Mouse (Mus musculus) forebrain, embryonic 11.5 days (tissue): Measurements from ENCODE around the gene Gm49358. TPM values are rescaled to one million over a fixed set of nuclear protein-coding genes. Genes with fewer than 3 reads are reported as not detected.

Experiments
- ATAC-seq: fragments of 200-750 bp; cut with Nextera tagmentation; replicated peaks from 2 replicates; pipeline ENCODE4 v1.8.0; 2017; ENCODE audit warnings: moderate TSS enrichment; ENCODE audit not compliant: low FRiP score
- DNase-seq: peaks from one replicate; pipeline ENCODE4 v3.0.0-alpha.2; 2017; ENCODE audit warnings: low spot score
- H3K27ac ChIP-seq: fragments of 300-500 bp; sonication (generic); 2 replicates; pipeline ENCODE4 v1.5.1; 2014; ENCODE audit warnings: low read depth, low read length
- H3K27me3 ChIP-seq: fragments of 300-500 bp; sonication (generic); 2 replicates; pipeline ENCODE4 v1.6.1; 2014; ENCODE audit warnings: mild to moderate bottlenecking, low read length, mixed read lengths; ENCODE audit not compliant: control insufficient read depth, insufficient read depth
- H3K36me3 ChIP-seq: fragments of 300-500 bp; sonication (generic); 2 replicates; pipeline ENCODE4 v1.6.1; 2014; ENCODE audit warnings: mild to moderate bottlenecking, low read length, moderate library complexity, mixed read lengths; ENCODE audit not compliant: control insufficient read depth, insufficient read depth
- H3K4me1 ChIP-seq: fragments of 300-500 bp; sonication (generic); replicated peaks from 2 replicates; pipeline ENCODE4 v1.6.1; 2014; ENCODE audit warnings: low read length, mixed read lengths; ENCODE audit not compliant: control insufficient read depth, insufficient read depth
- H3K4me2 ChIP-seq: fragments of 300-500 bp; sonication (generic); 2 replicates; pipeline ENCODE4 v1.6.1; 2014; ENCODE audit warnings: low read depth, mild to moderate bottlenecking, low read length, moderate library complexity, mixed read lengths; ENCODE audit not compliant: severe bottlenecking
- H3K4me3 ChIP-seq: fragments of 300-500 bp; sonication (generic); 2 replicates; pipeline ENCODE4 v1.5.1; 2014; ENCODE audit warnings: low read depth, low read length
- H3K9ac ChIP-seq: fragments of 300-500 bp; sonication (generic); 2 replicates; pipeline ENCODE4 v1.6.1; 2014; ENCODE audit warnings: low read length
- H3K9me3 ChIP-seq: fragments of 300-500 bp; sonication (generic); 2 replicates; pipeline ENCODE4 v1.6.1; 2016; ENCODE audit warnings: low read length, mixed read lengths; ENCODE audit not compliant: control insufficient read depth
- WGBS: fragments of 180-500 bp; shearing (Covaris S2); extraction: QIAGEN DNeasy Blood & Tissue Kit; methylation state at CpG from one replicate; pipeline ENCODE4 v1.1.7; 2014; 5-methylcytosine and 5-hydroxymethylcytosine counted together
- polyA plus RNA-seq: library from polyadenylated mRNA; unstranded; fragments of >200 nt; fragmentation: Nextera tagmentation; extraction: Ambion mirVana; gene quantifications from 2 replicates; pipeline ENCODE4 v1.2.1, GENCODE M21; 2014

Gene Gm49358
- polyA plus RNA-seq, 1 experiment from 2014 or later: not detected

DNA sequence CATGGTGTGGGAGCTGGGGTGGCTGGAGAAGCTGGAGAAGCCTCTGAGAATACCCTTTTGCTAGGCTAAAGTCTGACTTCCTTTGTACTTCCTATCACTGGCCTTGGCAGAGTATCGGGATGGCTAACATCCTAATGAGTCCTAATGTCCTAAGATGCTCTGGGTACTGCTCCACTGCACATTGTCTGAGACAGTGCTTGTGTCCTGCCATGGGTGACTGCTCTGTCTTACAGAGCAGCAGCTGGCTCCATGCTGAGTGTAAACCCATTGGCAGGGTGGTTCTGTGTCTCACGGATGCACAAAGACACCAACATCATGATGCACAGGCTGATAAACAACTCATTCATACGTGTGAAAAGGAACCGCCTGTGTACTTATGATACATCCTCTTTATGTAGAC is 85.3 kb downstream of the Gm49358 start:
- no peak overlapping the region for H3K4me3 ChIP-seq
- no peak overlapping the region for H3K9ac ChIP-seq
- no peak for DNase-seq
- H3K4me1 ChIP-seq: no peaks in the 10 kb centered on the region
- no peak overlapping the region for H3K27ac ChIP-seq
- no peak overlapping the region for H3K4me2 ChIP-seq
- H3K9me3 ChIP-seq: no peaks in the 10 kb centered on the region
- no peak for ATAC-seq
- H3K36me3 ChIP-seq: no peaks in the 10 kb centered on the region
- H3K27me3 ChIP-seq: no peaks in the 10 kb centered on the region
- 90% methylated on average over 4 of the region's 4 CpGs for WGBS

DNA sequence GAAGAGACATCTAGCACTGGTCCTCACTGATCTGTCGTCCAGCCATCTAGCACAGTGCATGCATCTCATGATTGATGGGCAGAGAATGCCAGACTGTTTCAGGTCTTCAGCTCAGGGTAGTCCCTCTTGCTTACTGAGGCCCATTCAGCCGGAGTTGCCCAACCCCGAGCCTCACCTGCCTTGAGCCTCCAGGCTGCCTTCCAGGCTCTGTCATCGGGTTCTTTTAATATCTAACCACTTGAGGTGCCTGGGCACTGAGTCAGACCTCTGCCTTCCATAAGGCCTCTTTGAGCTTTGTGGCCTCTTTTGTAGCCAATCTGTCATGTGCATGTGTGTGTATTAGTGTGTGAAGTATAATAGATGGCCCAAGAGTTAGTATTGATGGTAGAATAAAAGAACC is 85.7 kb downstream of the Gm49358 start:
- H3K4me3 ChIP-seq: no peak overlapping the region
- WGBS: 83% methylated on average over 4 of the region's 4 CpGs
- no peak overlapping the region for H3K4me2 ChIP-seq
- H3K36me3 ChIP-seq: no peaks in the 10 kb centered on the region
- H3K27me3 ChIP-seq: no peaks in the 10 kb centered on the region
- no peak overlapping the region for H3K9ac ChIP-seq
- H3K9me3 ChIP-seq: no peaks in the 10 kb centered on the region
- no peak for DNase-seq
- H3K27ac ChIP-seq: no peak overlapping the region
- ATAC-seq: no peak
- no peaks in the 10 kb centered on the region for H3K4me1 ChIP-seq

DNA sequence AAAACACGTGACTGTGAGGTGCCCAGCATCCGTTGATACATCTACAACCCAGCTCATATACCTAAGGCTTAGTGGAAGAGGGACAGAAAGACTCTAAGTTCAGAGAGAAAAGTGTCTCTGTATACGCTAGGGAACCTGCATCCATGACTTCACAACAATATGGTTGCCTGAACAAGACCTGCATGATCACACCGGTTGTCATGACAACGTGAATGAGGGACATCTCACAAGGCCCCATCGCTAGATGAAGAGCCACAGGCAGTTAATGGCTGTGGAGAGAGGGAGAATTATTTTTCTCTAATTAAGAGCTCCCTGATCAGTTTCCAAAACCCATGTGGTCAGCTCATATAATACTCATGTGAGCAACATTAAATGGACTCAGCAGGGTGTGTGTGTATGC is 88.4 kb downstream of the Gm49358 start:
- no peak overlapping the region for H3K4me2 ChIP-seq
- H3K36me3 ChIP-seq: no peaks in the 10 kb centered on the region
- H3K9ac ChIP-seq: no peak overlapping the region
- DNase-seq (no peak), ATAC-seq (no peak)
- 79% methylated on average over 6 of the region's 6 CpGs for WGBS
- H3K4me3 ChIP-seq: no peak overlapping the region
- H3K27ac ChIP-seq: no peak overlapping the region
- H3K9me3 ChIP-seq: no peaks in the 10 kb centered on the region
- H3K27me3 ChIP-seq: no peaks in the 10 kb centered on the region
- no peaks in the 10 kb centered on the region for H3K4me1 ChIP-seq

DNA sequence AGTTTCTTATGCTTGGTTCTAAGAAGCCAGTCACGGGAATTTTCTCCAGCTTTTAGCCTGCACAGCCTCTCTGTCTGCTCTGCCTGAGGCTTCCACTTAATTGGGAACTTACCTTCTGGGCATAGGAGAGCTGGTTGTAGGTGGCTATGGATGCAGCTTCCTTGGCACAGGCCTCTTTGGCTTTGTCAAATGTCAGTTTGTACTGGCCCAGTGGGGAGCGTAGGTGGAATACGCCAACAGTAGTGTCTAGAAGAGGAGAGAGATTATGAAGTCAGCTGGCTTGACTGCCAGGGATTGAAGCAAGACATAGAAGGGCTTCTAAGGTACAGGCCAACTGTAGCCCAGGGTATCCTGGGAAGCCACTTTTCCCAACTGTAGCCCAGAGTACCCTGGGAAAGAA is 89.7 kb downstream of the Gm49358 start:
- DNase-seq: no peak

DNA sequence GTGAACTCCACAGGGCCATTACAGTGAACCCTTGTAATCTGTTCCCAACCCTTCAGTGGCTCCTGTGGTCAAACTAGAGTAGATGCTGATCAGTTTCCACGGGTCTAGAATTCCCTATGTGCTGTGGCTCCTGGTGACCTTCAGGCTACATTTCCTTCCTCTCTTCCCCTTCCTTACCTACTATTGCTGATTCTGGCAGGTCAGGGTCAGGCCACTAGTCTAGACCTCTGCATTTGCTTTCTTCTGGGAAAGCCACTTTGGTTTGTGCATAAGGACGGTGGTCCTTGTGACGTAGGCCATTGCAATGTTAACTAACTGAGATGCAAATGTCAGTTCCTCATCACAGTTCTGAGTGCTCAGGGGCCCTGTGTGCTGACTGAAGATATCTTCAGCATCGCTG is 96.6 kb downstream of the Gm49358 start:
- Histone ChIP-seq H3K4me1 (no peaks in the 10 kb centered on the region), H3K4me2 (no peak overlapping the region), H3K9me3 (no peaks in the 10 kb centered on the region), H3K36me3 (no peaks in the 10 kb centered on the region), H3K27ac (no peak overlapping the region), H3K4me3 (no peak overlapping the region), H3K27me3 (no peaks in the 10 kb centered on the region), H3K9ac (no peak overlapping the region)
- no peak for DNase-seq
- 84% methylated on average over 4 of the region's 4 CpGs for WGBS
- ATAC-seq: no peak

More for the DNA sequence above, 89.7 kb downstream of the Gm49358 start:
- Histone ChIP-seq H3K4me3 (no peak overlapping the region), H3K4me1 (no peaks in the 10 kb centered on the region), H3K9ac (no peak overlapping the region), H3K36me3 (no peaks in the 10 kb centered on the region), H3K4me2 (no peak overlapping the region), H3K27ac (no peak overlapping the region), H3K9me3 (no peaks in the 10 kb centered on the region), H3K27me3 (no peaks in the 10 kb centered on the region)
- no peak for ATAC-seq
- 81% methylated on average over 3 of the region's 3 CpGs for WGBS

DNA sequence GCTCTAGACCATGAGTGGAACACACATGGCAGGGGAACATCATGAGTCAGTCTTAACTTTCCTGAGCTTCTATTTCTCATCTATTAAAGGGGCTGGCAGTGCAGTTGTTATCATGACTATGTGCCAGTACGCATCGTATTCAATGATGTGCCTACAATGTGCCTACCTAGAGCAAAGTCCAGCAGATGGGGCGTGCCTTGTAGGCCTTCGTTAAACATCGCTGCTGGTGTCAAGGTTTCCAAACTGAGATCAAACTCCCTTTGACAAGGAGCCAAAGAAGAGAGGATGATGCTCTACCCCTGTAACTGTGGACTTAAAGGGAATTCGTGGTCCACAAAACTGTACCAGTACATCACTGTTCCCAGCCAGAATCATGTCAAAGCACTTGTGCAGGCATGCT is 98.7 kb downstream of the Gm49358 start:
- Histone ChIP-seq H3K9me3 (no peaks in the 10 kb centered on the region), H3K27ac (no peak overlapping the region), H3K4me2 (no peak overlapping the region), H3K4me3 (no peak overlapping the region), H3K36me3 (no peaks in the 10 kb centered on the region), H3K9ac (no peak overlapping the region), H3K27me3 (no peaks in the 10 kb centered on the region), H3K4me1 (no peaks in the 10 kb centered on the region)
- ATAC-seq (no peak), DNase-seq (no peak)
- 92% methylated on average over 6 of the region's 6 CpGs for WGBS

DNA sequence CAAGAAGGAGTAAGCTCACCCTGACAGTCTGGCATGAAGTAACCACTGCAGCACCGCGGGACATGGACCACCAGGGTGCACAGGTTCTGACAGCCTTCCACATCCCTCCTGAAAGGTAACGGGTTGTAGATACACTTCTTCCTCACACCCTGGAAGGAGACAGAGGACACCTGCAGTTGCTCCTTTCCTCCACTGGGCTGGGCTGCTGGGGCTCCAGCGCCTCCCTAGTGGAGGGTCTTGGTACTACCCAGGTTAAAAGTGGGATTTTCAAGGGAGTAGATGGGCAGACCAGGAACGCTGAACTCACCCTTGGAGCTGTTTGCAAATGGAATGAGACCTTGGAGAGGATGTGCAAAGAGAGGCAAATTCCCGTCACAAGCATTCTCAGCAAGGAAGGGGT is 99.7 kb downstream of the Gm49358 start:
- no peak for ATAC-seq
- Histone ChIP-seq H3K4me3 (no peak overlapping the region), H3K4me1 (no peaks in the 10 kb centered on the region), H3K9ac (no peak overlapping the region), H3K27me3 (no peaks in the 10 kb centered on the region), H3K27ac (no peak overlapping the region), H3K9me3 (no peaks in the 10 kb centered on the region), H3K4me2 (no peak overlapping the region), H3K36me3 (no peaks in the 10 kb centered on the region)
- no peak for DNase-seq
- 89% methylated on average over 6 of the region's 6 CpGs for WGBS

DNA sequence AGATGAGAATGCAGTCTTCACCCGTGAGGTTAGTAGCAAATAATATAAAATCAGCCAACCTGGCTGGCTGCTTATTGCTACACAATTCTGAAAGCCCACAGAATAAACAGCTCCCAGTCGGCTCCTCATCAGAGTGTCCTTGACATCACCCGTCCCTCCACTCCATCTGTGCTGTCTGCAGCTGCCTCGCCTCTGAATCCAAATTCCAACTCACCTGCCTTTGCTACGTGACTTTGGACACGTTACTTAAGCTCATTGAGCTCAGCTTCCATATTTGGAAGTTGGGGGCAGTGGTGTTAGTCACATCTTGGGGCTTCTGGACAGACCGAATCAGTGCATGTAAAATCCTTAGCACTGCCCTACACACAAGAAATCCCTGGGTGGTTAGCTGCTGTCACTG is 108.3 kb downstream of the Gm49358 start:
- Histone ChIP-seq H3K9ac (no peak overlapping the region), H3K27ac (no peak overlapping the region), H3K4me3 (no peak overlapping the region), H3K9me3 (no peaks in the 10 kb centered on the region), H3K4me2 (no peak overlapping the region), H3K27me3 (no peaks in the 10 kb centered on the region), H3K36me3 (no peaks in the 10 kb centered on the region), H3K4me1 (no peaks in the 10 kb centered on the region)
- ATAC-seq (no peak), DNase-seq (no peak)
- WGBS: 86% methylated on average over 7 of the region's 7 CpGs

DNA sequence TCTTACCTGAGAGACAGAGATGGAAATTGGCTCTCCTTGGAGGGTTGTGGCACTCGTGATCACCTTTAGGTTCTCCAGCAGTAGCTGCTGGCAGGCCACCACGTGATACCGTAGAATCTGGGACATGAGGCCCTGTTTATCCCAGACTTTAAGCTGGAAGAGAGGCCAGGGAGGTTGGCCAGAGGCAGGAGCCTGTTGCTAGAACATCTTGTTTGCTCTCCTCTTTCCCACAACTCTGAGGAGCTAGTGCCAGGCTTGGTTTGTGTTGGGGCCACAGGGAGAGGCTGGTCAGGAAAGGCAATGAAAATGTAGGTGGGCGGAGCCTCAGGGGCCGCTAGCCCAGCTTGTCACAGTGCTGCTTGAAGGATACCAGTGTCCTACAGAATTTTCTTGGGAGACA is 108.8 kb downstream of the Gm49358 start:
- Histone ChIP-seq H3K4me2 (no peak overlapping the region), H3K36me3 (no peaks in the 10 kb centered on the region), H3K9ac (no peak overlapping the region), H3K27me3 (no peaks in the 10 kb centered on the region), H3K4me3 (no peak overlapping the region), H3K4me1 (no peaks in the 10 kb centered on the region), H3K27ac (no peak overlapping the region), H3K9me3 (no peaks in the 10 kb centered on the region)
- DNase-seq (no peak), ATAC-seq (no peak)
- WGBS: 82% methylated on average over 5 of the region's 5 CpGs
